Mouse (Mus musculus): Measurements from ENCODE around the gene Nrd1. TPM values are rescaled to one million over a fixed set of nuclear protein-coding genes. Genes with fewer than 3 reads are reported as not detected.

Gene Nrd1
- polyA plus RNA-seq, 1 experiment: 57.3 TPM

GRCm38 (mm10) chr4:109098861-109099260, 98.4 kb downstream of the Nrd1 start:
- no peak for DNase-seq
- no peaks in the 10 kb centered on the region for H3K27me3 ChIP-seq (ENCODE audit: control insufficient read depth, insufficient read depth, low read length)
- H3K36me3 ChIP-seq (ENCODE audit: control insufficient read depth, insufficient read depth, low read length): peaks cover 13% of the 10 kb centered on the region
- TF ChIP-seq CTCF (IDR thresholded peaks at IDR 0.05; ENCODE audit: borderline replicate concordance, control insufficient read depth, extremely low read depth, insufficient read depth, low read length, poor library complexity) (no peak), POLR2A (IDR thresholded peaks at IDR 0.05; ENCODE audit: control insufficient read depth, extremely low read depth, insufficient read depth, low read length, poor library complexity) (no peak)
- 97% methylated on average over 3 of the region's 3 CpGs for WGBS
- peaks cover 5% of the 10 kb centered on the region for H3K4me1 ChIP-seq (replicated peaks; ENCODE audit: control insufficient read depth, insufficient read depth, low read length)
- no peak overlapping the region for H3K27ac ChIP-seq (ENCODE audit: control insufficient read depth, insufficient read depth, low read length)
- H3K4me3 ChIP-seq (ENCODE audit: control insufficient read depth, insufficient read depth, low read length): no peak overlapping the region

- Histone ChIP-seq H3K36me3 (ENCODE audit: control insufficient read depth, insufficient read depth, low read length) (peaks cover 13% of the 10 kb centered on the region), H3K4me1 (replicated peaks; ENCODE audit: control insufficient read depth, insufficient read depth, low read length) (peaks cover 8% of the 10 kb centered on the region), H3K27me3 (ENCODE audit: control insufficient read depth, insufficient read depth, low read length) (no peaks in the 10 kb centered on the region), H3K4me3 (ENCODE audit: control insufficient read depth, insufficient read depth, low read length) (no peak overlapping the region), H3K27ac (ENCODE audit: control insufficient read depth, insufficient read depth, low read length) (no peak overlapping the region)
- DNase-seq: peak; percentile 15
- WGBS: 19% methylated on average over 5 of the region's 5 CpGs
- TF ChIP-seq POLR2A (IDR thresholded peaks at IDR 0.05; ENCODE audit: control insufficient read depth, extremely low read depth, insufficient read depth, low read length, poor library complexity): no peak
- TF ChIP-seq CTCF (IDR thresholded peaks at IDR 0.05; ENCODE audit: borderline replicate concordance, control insufficient read depth, extremely low read depth, insufficient read depth, low read length, poor library complexity): no peak
Measured at GRCm38 (mm10) chr4:109102574-109102973, 102.1 kb downstream of the Nrd1 start.

- Histone ChIP-seq H3K36me3 (ENCODE audit: control insufficient read depth, insufficient read depth, low read length) (peaks cover 13% of the 10 kb centered on the region), H3K4me1 (replicated peaks; ENCODE audit: control insufficient read depth, insufficient read depth, low read length) (peaks cover 8% of the 10 kb centered on the region), H3K27ac (ENCODE audit: control insufficient read depth, insufficient read depth, low read length) (no peak overlapping the region), H3K27me3 (ENCODE audit: control insufficient read depth, insufficient read depth, low read length) (no peaks in the 10 kb centered on the region), H3K4me3 (ENCODE audit: control insufficient read depth, insufficient read depth, low read length) (no peak overlapping the region)
- no peak for DNase-seq
- TF ChIP-seq POLR2A (IDR thresholded peaks at IDR 0.05; ENCODE audit: control insufficient read depth, extremely low read depth, insufficient read depth, low read length, poor library complexity) (no peak), CTCF (IDR thresholded peaks at IDR 0.05; ENCODE audit: borderline replicate concordance, control insufficient read depth, extremely low read depth, insufficient read depth, low read length, poor library complexity) (no peak)
- 29% methylated on average over 9 of the region's 9 CpGs for WGBS
Measured at GRCm38 (mm10) chr4:109103145-109103883, 102.9 kb downstream of the Nrd1 start.

- Histone ChIP-seq H3K4me1 (replicated peaks; ENCODE audit: control insufficient read depth, insufficient read depth, low read length) (peaks cover 8% of the 10 kb centered on the region), H3K27me3 (ENCODE audit: control insufficient read depth, insufficient read depth, low read length) (no peaks in the 10 kb centered on the region), H3K36me3 (ENCODE audit: control insufficient read depth, insufficient read depth, low read length) (peaks cover 12% of the 10 kb centered on the region), H3K27ac (ENCODE audit: control insufficient read depth, insufficient read depth, low read length) (no peak overlapping the region), H3K4me3 (ENCODE audit: control insufficient read depth, insufficient read depth, low read length) (no peak overlapping the region)
- TF ChIP-seq POLR2A (IDR thresholded peaks at IDR 0.05; ENCODE audit: control insufficient read depth, extremely low read depth, insufficient read depth, low read length, poor library complexity): no peak
- no peak for TF ChIP-seq CTCF (IDR thresholded peaks at IDR 0.05; ENCODE audit: borderline replicate concordance, control insufficient read depth, extremely low read depth, insufficient read depth, low read length, poor library complexity)
- no peak for DNase-seq
Measured at GRCm38 (mm10) chr4:109105254-109105653, 104.8 kb downstream of the Nrd1 start.

GRCm38 (mm10) chr4:109106034-109106433, 105.6 kb downstream of the Nrd1 start:
- no peak for DNase-seq
- peaks cover 8% of the 10 kb centered on the region for H3K4me1 ChIP-seq (replicated peaks; ENCODE audit: control insufficient read depth, insufficient read depth, low read length)
- no peak for TF ChIP-seq POLR2A (IDR thresholded peaks at IDR 0.05; ENCODE audit: control insufficient read depth, extremely low read depth, insufficient read depth, low read length, poor library complexity)
- no peak for TF ChIP-seq CTCF (IDR thresholded peaks at IDR 0.05; ENCODE audit: borderline replicate concordance, control insufficient read depth, extremely low read depth, insufficient read depth, low read length, poor library complexity)

GRCm38 (mm10) chr4:109106594-109106993, 106.1 kb downstream of the Nrd1 start:
- H3K4me3 ChIP-seq (ENCODE audit: control insufficient read depth, insufficient read depth, low read length): no peak overlapping the region
- no peak for TF ChIP-seq POLR2A (IDR thresholded peaks at IDR 0.05; ENCODE audit: control insufficient read depth, extremely low read depth, insufficient read depth, low read length, poor library complexity)
- no peak for TF ChIP-seq CTCF (IDR thresholded peaks at IDR 0.05; ENCODE audit: borderline replicate concordance, control insufficient read depth, extremely low read depth, insufficient read depth, low read length, poor library complexity)
- H3K27ac ChIP-seq (ENCODE audit: control insufficient read depth, insufficient read depth, low read length): no peak overlapping the region
- no peak for DNase-seq
- peaks cover 8% of the 10 kb centered on the region for H3K4me1 ChIP-seq (replicated peaks; ENCODE audit: control insufficient read depth, insufficient read depth, low read length)
- H3K36me3 ChIP-seq (ENCODE audit: control insufficient read depth, insufficient read depth, low read length): no peaks in the 10 kb centered on the region; the same call in 1 of the 2 replicates
- H3K27me3 ChIP-seq (ENCODE audit: control insufficient read depth, insufficient read depth, low read length): no peaks in the 10 kb centered on the region

More at GRCm38 (mm10) chr4:109106034-109106433, 105.6 kb downstream of the Nrd1 start:
- Histone ChIP-seq H3K36me3 (ENCODE audit: control insufficient read depth, insufficient read depth, low read length) (peaks cover 5% of the 10 kb centered on the region), H3K27me3 (ENCODE audit: control insufficient read depth, insufficient read depth, low read length) (no peaks in the 10 kb centered on the region), H3K27ac (ENCODE audit: control insufficient read depth, insufficient read depth, low read length) (no peak overlapping the region), H3K4me3 (ENCODE audit: control insufficient read depth, insufficient read depth, low read length) (no peak overlapping the region)
- WGBS: 45% methylated on average over 3 of the region's 3 CpGs

All from thymus, adult 2 months (tissue).